Mouse (Mus musculus): ENCODE results near the gene Olfr312.

GRCm38 (mm10) chr11:58790646-58791045 is 38.4 kb upstream of the Olfr312 start:
- no peak for TF ChIP-seq POLR2A (IDR thresholded peaks at IDR 0.05; ENCODE audit: insufficient read depth, low read depth, low read length)
- TF ChIP-seq CTCF (IDR thresholded peaks at IDR 0.05), result no peak
- TF ChIP-seq EP300 (IDR thresholded peaks at IDR 0.05; ENCODE audit: insufficient read depth, low read depth, low read length), result no peak
